Mouse (Mus musculus) megakaryocyte-erythroid progenitor cell, adult 5 weeks (primary cell): ENCODE measurements around the gene Zmym2. TPM values are rescaled to one million over a fixed set of nuclear protein-coding genes. Genes with fewer than 3 reads are reported as not detected.

Source experiments
- polyA plus RNA-seq: library from polyadenylated mRNA; stranded (reverse); fragments of >175 nt; gene quantifications from 2 replicates; pipeline ENCODE4 v1.2.3, GENCODE M21; 2012

The Zmym2 gene
- polyA plus RNA-seq, result 2.8 and 4.1 TPM in 2 replicates

GRCm38 (mm10) chr14:56886594-56887513 is at the start of gene Zmym2:
TSS of gene Zmym2 (plus strand) at chr14:56886653.

Other genes starting within 250 kb of the Zmym2 start
- gene Mphosph8, start 218.4 kb upstream of the Zmym2 start, polyA plus RNA-seq, result 4.3 and 6.3 TPM in 2 replicates
- 14.4 and 15.8 TPM in 2 replicates for gene Pspc1, start 108.3 kb upstream of the Zmym2 start, polyA plus RNA-seq
- gene Zmym5, start 74.9 kb upstream of the Zmym2 start, polyA plus RNA-seq, result 2.1 and 2.9 TPM in 2 replicates
- gene Gja3, start 171.4 kb downstream of the Zmym2 start, polyA plus RNA-seq, result not detected in 2 replicates
- 0.10 and 0.12 TPM in 2 replicates for gene Gjb2, start 218.0 kb downstream of the Zmym2 start, polyA plus RNA-seq
- not detected in 2 replicates for gene Gm4491, start 229.2 kb downstream of the Zmym2 start, polyA plus RNA-seq
- not detected in 2 replicates for gene Gjb6, start 247.0 kb downstream of the Zmym2 start, polyA plus RNA-seq